Mouse (Mus musculus): ENCODE measurements around the gene Casc3. TPM values are rescaled to one million over a fixed set of nuclear protein-coding genes. Genes with fewer than 3 reads are reported as not detected.

Casc3 gene
- polyA plus RNA-seq, 1 experiment from 2014 or later = 65.5 TPM

- no peak for ATAC-seq (ENCODE audit: low FRiP score, low read depth)
- Histone ChIP-seq H3K9ac (replicated peaks) (no peak overlapping the region), H3K9me3 (no peaks in the 10 kb centered on the region), H3K4me1 (peaks cover 31% of the 10 kb centered on the region), H3K27ac (replicated peaks) (no peak overlapping the region), H3K27me3 (peaks cover 25% of the 10 kb centered on the region), H3K4me3 (no peak overlapping the region), H3K4me2 (replicated peaks) (no peak overlapping the region), H3K36me3 (peaks cover 2% of the 10 kb centered on the region; the same call in 1 of the 2 replicates)
- 44% methylated on average over 6 of the region's 6 CpGs for WGBS
These were observed 34.7 kb downstream of the Casc3 start for GRCm38 (mm10) chr11:98839402-98839801.

GRCm38 (mm10) chr11:98839897-98840296 lies 35.2 kb downstream of the Casc3 start:
- Histone ChIP-seq H3K9me3 (no peaks in the 10 kb centered on the region), H3K4me3 (no peak overlapping the region), H3K27ac (replicated peaks) (no peak overlapping the region), H3K27me3 (peaks cover 25% of the 10 kb centered on the region), H3K9ac (replicated peaks) (no peak overlapping the region), H3K36me3 (no peaks in the 10 kb centered on the region), H3K4me2 (replicated peaks) (no peak overlapping the region), H3K4me1 (peaks cover 26% of the 10 kb centered on the region)
- WGBS = 81% methylated on average over 10 of the region's 10 CpGs
- no peak for ATAC-seq (ENCODE audit: low FRiP score, low read depth)

GRCm38 (mm10) chr11:98846016-98846415 lies 41.3 kb downstream of the Casc3 start:
- no peak overlapping the region for H3K4me3 ChIP-seq
- H3K27me3 ChIP-seq = peaks cover 15% of the 10 kb centered on the region
- no peak overlapping the region for H3K27ac ChIP-seq (replicated peaks)
- no peak overlapping the region for H3K4me2 ChIP-seq (replicated peaks)
- no peaks in the 10 kb centered on the region for H3K36me3 ChIP-seq
- no peaks in the 10 kb centered on the region for H3K9me3 ChIP-seq
- no peak overlapping the region for H3K9ac ChIP-seq (replicated peaks)
- ATAC-seq (ENCODE audit: low FRiP score, low read depth) = no peak
- H3K4me1 ChIP-seq = peaks cover 21% of the 10 kb centered on the region
- WGBS = 56% methylated on average over 13 of the region's 13 CpGs

- Histone ChIP-seq H3K4me1 (peaks cover 21% of the 10 kb centered on the region), H3K27me3 (peaks cover 24% of the 10 kb centered on the region), H3K9me3 (no peaks in the 10 kb centered on the region), H3K9ac (replicated peaks) (no peak overlapping the region), H3K27ac (replicated peaks) (no peak overlapping the region), H3K4me2 (replicated peaks) (no peak overlapping the region), H3K4me3 (no peak overlapping the region), H3K36me3 (no peaks in the 10 kb centered on the region)
- no peak for ATAC-seq (ENCODE audit: low FRiP score, low read depth)
- WGBS = 77% methylated on average over 19 of the region's 19 CpGs
These were observed 42.3 kb downstream of the Casc3 start for GRCm38 (mm10) chr11:98846865-98847604.

- Histone ChIP-seq H3K27ac (replicated peaks) (no peak overlapping the region), H3K9ac (replicated peaks) (no peak overlapping the region; the same call in 1 of the 2 replicates), H3K27me3 (peaks cover 24% of the 10 kb centered on the region), H3K4me1 (peaks cover 21% of the 10 kb centered on the region), H3K4me2 (replicated peaks) (no peak overlapping the region; the same call in 1 of the 2 replicates), H3K36me3 (no peaks in the 10 kb centered on the region), H3K9me3 (no peaks in the 10 kb centered on the region), H3K4me3 (no peak overlapping the region)
- 11% methylated on average over 19 of the region's 19 CpGs for WGBS
- no peak for ATAC-seq (ENCODE audit: low FRiP score, low read depth)
These were observed 44.6 kb downstream of the Casc3 start for GRCm38 (mm10) chr11:98849196-98849894.

- Histone ChIP-seq H3K4me3 (no peak overlapping the region), H3K4me2 (replicated peaks) (peak overlapping the region; percentile 9), H3K4me1 (peaks cover 21% of the 10 kb centered on the region), H3K9ac (replicated peaks) (peak overlapping the region; percentile 39), H3K27me3 (peaks cover 24% of the 10 kb centered on the region), H3K36me3 (no peaks in the 10 kb centered on the region), H3K9me3 (no peaks in the 10 kb centered on the region), H3K27ac (replicated peaks) (no peak overlapping the region)
- WGBS = 67% methylated on average over 26 of the region's 26 CpGs
- peak; percentile 30; the same call in 1 of the 2 replicates for ATAC-seq (ENCODE audit: low FRiP score, low read depth)
These were observed 45.7 kb downstream of the Casc3 start for GRCm38 (mm10) chr11:98850100-98851093.

- no peak overlapping the region for H3K4me3 ChIP-seq
- H3K27me3 ChIP-seq = peaks cover 21% of the 10 kb centered on the region
- H3K27ac ChIP-seq (replicated peaks) = no peak overlapping the region
- no peak overlapping the region for H3K4me2 ChIP-seq (replicated peaks)
- H3K9ac ChIP-seq (replicated peaks) = no peak overlapping the region
- no peaks in the 10 kb centered on the region for H3K9me3 ChIP-seq
- WGBS = 94% methylated on average over 8 of the region's 8 CpGs
- no peak for ATAC-seq (ENCODE audit: low FRiP score, low read depth)
- no peaks in the 10 kb centered on the region for H3K36me3 ChIP-seq
- peaks cover 19% of the 10 kb centered on the region for H3K4me1 ChIP-seq
These were observed 49.4 kb downstream of the Casc3 start for GRCm38 (mm10) chr11:98854116-98854515.

GRCm38 (mm10) chr11:98854659-98855058 lies 50.0 kb downstream of the Casc3 start:
- peaks cover 16% of the 10 kb centered on the region for H3K27me3 ChIP-seq
- no peak overlapping the region for H3K27ac ChIP-seq (replicated peaks)
- H3K4me2 ChIP-seq (replicated peaks) = no peak overlapping the region
- no peaks in the 10 kb centered on the region for H3K9me3 ChIP-seq
- H3K4me1 ChIP-seq = peaks cover 13% of the 10 kb centered on the region
- 95% methylated on average over 2 of the region's 2 CpGs for WGBS
- no peak for ATAC-seq (ENCODE audit: low FRiP score, low read depth)
- H3K36me3 ChIP-seq = no peaks in the 10 kb centered on the region
- H3K4me3 ChIP-seq = no peak overlapping the region
- no peak overlapping the region for H3K9ac ChIP-seq (replicated peaks)

GRCm38 (mm10) chr11:98858759-98859731 lies 54.3 kb downstream of the Casc3 start:
- no peaks in the 10 kb centered on the region for H3K9me3 ChIP-seq
- no peak overlapping the region for H3K4me3 ChIP-seq
- H3K9ac ChIP-seq (replicated peaks) = no peak overlapping the region
- ATAC-seq (ENCODE audit: low FRiP score, low read depth) = no peak
- no peak overlapping the region for H3K4me2 ChIP-seq (replicated peaks)
- H3K4me1 ChIP-seq = 0 out of 2 replicates have a peak, but pooled peaks cover 5% of the 10 kb centered on the region
- H3K27ac ChIP-seq (replicated peaks) = no peak overlapping the region
- peaks cover 3% of the 10 kb centered on the region; the same call in 1 of the 2 replicates for H3K27me3 ChIP-seq
- no peaks in the 10 kb centered on the region for H3K36me3 ChIP-seq
- 36% methylated on average over 14 of the region's 14 CpGs for whole genome bisulfite sequencing

GRCm38 (mm10) chr11:98863028-98863750 lies 58.5 kb downstream of the Casc3 start, which contains the start of gene Wipf2:
Wipf2 (plus strand) TSS chr11:98863638.
- Histone ChIP-seq H3K4me1 (peaks cover 11% of the 10 kb centered on the region; the same call in 1 of the 2 replicates), H3K4me3 (peak within 1 kb of the TSS; percentile 69), H3K27me3 (peaks cover 3% of the 10 kb centered on the region; the same call in 1 of the 2 replicates), H3K9me3 (no peaks in the 10 kb centered on the region), H3K27ac (replicated peaks) (peak within 1 kb of the TSS; percentile 94), H3K4me2 (replicated peaks) (peak within 1 kb of the TSS; percentile 70), H3K9ac (replicated peaks) (peak within 1 kb of the TSS; percentile 79), H3K36me3 (peaks cover 21% of the 10 kb centered on the region)
- WGBS = 7% methylated on average over 41 of the region's 41 CpGs
- ATAC-seq (ENCODE audit: low FRiP score, low read depth) = peak; percentile 89

All from midbrain, embryonic 12.5 days (tissue).